Mouse (Mus musculus) forebrain, embryonic 14.5 days (tissue): ENCODE results near the gene Kras. TPM values are rescaled to one million over a fixed set of nuclear protein-coding genes. Genes with fewer than 3 reads are reported as not detected.

Experiments
- ATAC-seq: fragments of 200-750 bp; cut with Nextera tagmentation; 2 replicates; pipeline ENCODE4 v1.8.0; 2017; ENCODE audit warnings: mild to moderate bottlenecking, moderate library complexity
- DNase-seq: peaks from one replicate; pipeline ENCODE4 v3.0.0-alpha.2; 2015; ENCODE audit warnings: low spot score
- H3K27ac ChIP-seq: fragments of 300-500 bp; sonication (generic); 2 replicates; pipeline ENCODE4 v1.5.1; 2014; ENCODE audit warnings: low read depth, mild to moderate bottlenecking, control low read depth, low read length, moderate library complexity
- H3K27me3 ChIP-seq: fragments of 300-500 bp; sonication (generic); replicated peaks from 2 replicates; pipeline ENCODE4 v1.6.1; 2014; ENCODE audit warnings: low read length, control low read depth, mixed read lengths; ENCODE audit not compliant: control insufficient read depth, insufficient read depth
- H3K36me3 ChIP-seq: fragments of 300-500 bp; sonication (generic); 2 replicates; pipeline ENCODE4 v1.6.1; 2014; ENCODE audit warnings: low read length, control low read depth; ENCODE audit not compliant: control insufficient read depth, insufficient read depth
- H3K4me1 ChIP-seq: fragments of 300-500 bp; sonication (generic); 2 replicates; pipeline ENCODE4 v1.6.1; 2014; ENCODE audit warnings: antibody characterized with exemption, low read length, control low read depth; ENCODE audit not compliant: control insufficient read depth, insufficient read depth
- H3K4me2 ChIP-seq: fragments of 300-500 bp; sonication (generic); 2 replicates; pipeline ENCODE4 v1.6.1; 2014; ENCODE audit warnings: mild to moderate bottlenecking, control low read depth, low read length
- H3K4me3 ChIP-seq: fragments of 300-500 bp; sonication (generic); 2 replicates; pipeline ENCODE4 v1.5.1; 2014; ENCODE audit warnings: low read depth, low read length, control low read depth
- H3K9ac ChIP-seq: fragments of 300-500 bp; sonication (generic); 2 replicates; pipeline ENCODE4 v1.6.1; 2014; ENCODE audit warnings: mild to moderate bottlenecking, low read length, control low read depth, moderate library complexity
- H3K9me3 ChIP-seq: fragments of 300-500 bp; sonication (generic); replicated peaks from 2 replicates; pipeline ENCODE4 v1.6.1; 2016; ENCODE audit warnings: low read length, control low read depth, mixed read lengths; ENCODE audit not compliant: control insufficient read depth
- WGBS: fragments of 180-500 bp; shearing (Covaris S2); extraction: QIAGEN DNeasy Blood & Tissue Kit; methylation state at CpG from one replicate; pipeline ENCODE4 v1.1.7; 2014; 5-methylcytosine and 5-hydroxymethylcytosine counted together
- polyA plus RNA-seq: library from polyadenylated mRNA; unstranded; fragments of >200 nt; fragmentation: Nextera tagmentation; extraction: Ambion mirVana; gene quantifications from 2 replicates; pipeline ENCODE4 v1.2.1, GENCODE M21; 2014

Gene Kras
- polyA plus RNA-seq, 1 experiment from 2014 or later, result 120 TPM

- Histone ChIP-seq H3K36me3 (peaks cover 24% of the 10 kb centered on the region), H3K9ac (no peak overlapping the region), H3K4me3 (no peak overlapping the region), H3K4me2 (no peak overlapping the region), H3K4me1 (no peaks in the 10 kb centered on the region), H3K27ac (no peak overlapping the region), H3K9me3 (no peaks in the 10 kb centered on the region), H3K27me3 (no peaks in the 10 kb centered on the region)
- ATAC-seq (no peak), DNase-seq (no peak)
- 89% methylated on average over 6 of the region's 6 CpGs for WGBS
These were observed 14.7 kb downstream of the Kras start for GRCm38 (mm10) chr6:145235367-145235766.

GRCm38 (mm10) chr6:145234391-145234790, 15.6 kb downstream of the Kras start:
- Histone ChIP-seq H3K4me2 (no peak overlapping the region), H3K4me1 (no peaks in the 10 kb centered on the region), H3K27me3 (no peaks in the 10 kb centered on the region), H3K36me3 (peaks cover 21% of the 10 kb centered on the region), H3K9me3 (no peaks in the 10 kb centered on the region), H3K4me3 (no peak overlapping the region), H3K9ac (no peak overlapping the region), H3K27ac (no peak overlapping the region)
- DNase-seq (no peak), ATAC-seq (no peak)
- 62% methylated on average over 1 of the region's 1 CpGs for WGBS

GRCm38 (mm10) chr6:145226296-145226695, 23.7 kb downstream of the Kras start:
- Histone ChIP-seq H3K9ac (no peak overlapping the region), H3K36me3 (peaks cover 16% of the 10 kb centered on the region; the same call in 1 of the 2 replicates), H3K4me3 (no peak overlapping the region), H3K27me3 (no peaks in the 10 kb centered on the region), H3K4me1 (no peaks in the 10 kb centered on the region), H3K9me3 (no peaks in the 10 kb centered on the region), H3K4me2 (no peak overlapping the region), H3K27ac (no peak overlapping the region)
- DNase-seq (no peak), ATAC-seq (no peak)
- 94% methylated on average over 3 of the region's 3 CpGs for WGBS

GRCm38 (mm10) chr6:145224246-145224645, 25.8 kb downstream of the Kras start:
- H3K4me2 ChIP-seq, result no peak overlapping the region
- H3K9ac ChIP-seq, result no peak overlapping the region
- 87% methylated on average over 6 of the region's 6 CpGs for WGBS
- H3K9me3 ChIP-seq, result no peaks in the 10 kb centered on the region
- H3K27ac ChIP-seq, result no peak overlapping the region
- H3K4me3 ChIP-seq, result no peak overlapping the region
- DNase-seq, result no peak
- peaks cover 19% of the 10 kb centered on the region for H3K36me3 ChIP-seq
- ATAC-seq, result no peak
- H3K27me3 ChIP-seq, result no peaks in the 10 kb centered on the region
- H3K4me1 ChIP-seq, result no peaks in the 10 kb centered on the region

GRCm38 (mm10) chr6:145215826-145216225, 34.2 kb downstream of the Kras start:
- 92% methylated on average over 3 of the region's 3 CpGs for WGBS
- ATAC-seq, result no peak
- no peaks in the 10 kb centered on the region for H3K27me3 ChIP-seq
- DNase-seq, result no peak
- no peak overlapping the region for H3K4me3 ChIP-seq
- peaks cover 4% of the 10 kb centered on the region; the same call in 1 of the 2 replicates for H3K4me1 ChIP-seq
- peaks cover 24% of the 10 kb centered on the region for H3K36me3 ChIP-seq
- H3K4me2 ChIP-seq, result no peak overlapping the region
- no peak overlapping the region for H3K9ac ChIP-seq
- no peaks in the 10 kb centered on the region for H3K9me3 ChIP-seq
- no peak overlapping the region for H3K27ac ChIP-seq

GRCm38 (mm10) chr6:145213916-145214315, 36.1 kb downstream of the Kras start:
- 91% methylated on average over 2 of the region's 2 CpGs for WGBS
- Histone ChIP-seq H3K27ac (no peak overlapping the region), H3K27me3 (no peaks in the 10 kb centered on the region), H3K4me3 (no peak overlapping the region), H3K4me1 (peaks cover 4% of the 10 kb centered on the region; the same call in 1 of the 2 replicates), H3K9me3 (no peaks in the 10 kb centered on the region), H3K4me2 (no peak overlapping the region), H3K36me3 (peaks cover 12% of the 10 kb centered on the region), H3K9ac (no peak overlapping the region)
- ATAC-seq (no peak), DNase-seq (no peak)

- ATAC-seq, result peak; percentile 44
- Histone ChIP-seq H3K4me3 (peak overlapping the region; percentile 45), H3K4me1 (peaks cover 4% of the 10 kb centered on the region; the same call in 1 of the 2 replicates), H3K36me3 (peaks cover 4% of the 10 kb centered on the region; the same call in 1 of the 2 replicates), H3K4me2 (peak overlapping the region; percentile 58), H3K27me3 (no peaks in the 10 kb centered on the region), H3K9ac (peak overlapping the region; percentile 74), H3K9me3 (no peaks in the 10 kb centered on the region), H3K27ac (peak overlapping the region; percentile 91)
- no peak for DNase-seq
- WGBS, result 4% methylated on average over 21 of the region's 21 CpGs
These were observed 38.4 kb downstream of the Kras start for GRCm38 (mm10) chr6:145211376-145212305.

- peak; percentile 100 for DNase-seq
- WGBS, result under 1% methylated on average over 33 of the region's 36 CpGs
These were observed 39.2 kb downstream of the Kras start, which contains the start of the genes Casc1 and Etfrf1 for GRCm38 (mm10) chr6:145210816-145211338. Gene Casc1, minus strand, starts transcription at chr6:145211005. Gene Etfrf1, plus strand, starts transcription at chr6:145211134.

More at GRCm38 (mm10) chr6:145210816-145211338, 39.2 kb downstream of the Kras start, which contains the start of the genes Casc1 and Etfrf1:
- Histone ChIP-seq H3K4me1 (peaks cover 4% of the 10 kb centered on the region; the same call in 1 of the 2 replicates), H3K27ac (peak within 1 kb of the TSS; percentile 91), H3K9ac (peak within 1 kb of the TSS; percentile 74), H3K4me2 (peak within 1 kb of the TSS; percentile 58), H3K9me3 (no peaks in the 10 kb centered on the region), H3K4me3 (peak within 1 kb of the TSS; percentile 45), H3K36me3 (peaks cover 1% of the 10 kb centered on the region; the same call in 1 of the 2 replicates), H3K27me3 (no peaks in the 10 kb centered on the region)
- peak; percentile 100 for ATAC-seq
